Mouse (Mus musculus) thymus, adult 2 months (tissue): ENCODE data around the gene Dnah8.

ENCODE experiments used
- CTCF ChIP-seq: fragments of 200-500 bp; IDR thresholded peaks from 2 replicates; pipeline ENCODE4 v1.5.1; 2012; ENCODE audit warnings: mild to moderate bottlenecking, control low read depth, low read length, moderate library complexity, borderline replicate concordance; ENCODE audit not compliant: control insufficient read depth, poor library complexity, insufficient read depth; ENCODE audit errors: extremely low read depth
- POLR2A ChIP-seq: fragments of 200-500 bp; IDR thresholded peaks from 2 replicates; pipeline ENCODE4 v1.6.1; 2012; ENCODE audit warnings: mild to moderate bottlenecking, low read length, control low read depth, moderate library complexity; ENCODE audit not compliant: control insufficient read depth, poor library complexity, insufficient read depth; ENCODE audit errors: extremely low read depth

DNA sequence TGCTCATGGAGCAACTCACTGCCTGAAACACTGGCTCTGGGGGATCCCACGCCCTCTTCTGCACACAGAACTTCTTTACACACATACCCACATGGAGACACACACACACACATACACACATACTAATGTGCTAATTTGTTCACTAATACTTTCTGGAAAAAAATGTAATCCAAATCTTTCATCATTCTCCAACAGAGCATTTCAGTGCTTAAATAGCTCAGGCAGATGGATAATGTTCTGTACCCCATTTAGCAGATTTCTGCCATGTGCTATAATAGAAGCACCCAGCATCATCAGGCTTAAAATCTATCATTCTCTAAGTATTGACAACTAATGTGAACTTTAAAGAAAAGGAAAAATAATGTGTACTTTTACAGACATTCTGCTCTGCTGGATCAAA is 43.4 kb upstream of the Dnah8 start:
- no peak for TF ChIP-seq CTCF
- TF ChIP-seq POLR2A, result no peak
